Mouse (Mus musculus) neural tube, embryonic 15.5 days (tissue): ENCODE results near the gene Catsperz. TPM values are rescaled to one million over a fixed set of nuclear protein-coding genes. Genes with fewer than 3 reads are reported as not detected.

Experiments
- ATAC-seq: fragments of 200-750 bp; cut with Nextera tagmentation; 2 replicates; pipeline ENCODE4 v1.8.0; 2017; ENCODE audit warnings: mild to moderate bottlenecking, moderate TSS enrichment, moderate library complexity; ENCODE audit not compliant: low FRiP score
- H3K27ac ChIP-seq: fragments of 300-500 bp; sonication (generic); replicated peaks from 2 replicates; pipeline ENCODE4 v1.5.1; 2015; ENCODE audit warnings: mild to moderate bottlenecking, inconsistent platforms
- H3K27me3 ChIP-seq: fragments of 300-500 bp; sonication (generic); replicated peaks from 2 replicates; pipeline ENCODE4 v1.6.1; 2015; ENCODE audit warnings: inconsistent platforms
- H3K36me3 ChIP-seq: fragments of 300-500 bp; sonication (generic); 2 replicates; pipeline ENCODE4 v1.6.1; 2015; ENCODE audit warnings: inconsistent platforms
- H3K4me1 ChIP-seq: fragments of 300-500 bp; sonication (generic); 2 replicates; pipeline ENCODE4 v1.6.1; 2015; ENCODE audit warnings: inconsistent platforms
- H3K4me2 ChIP-seq: fragments of 300-500 bp; sonication (generic); 2 replicates; pipeline ENCODE4 v1.6.1; 2015; ENCODE audit warnings: inconsistent platforms, mild to moderate bottlenecking, moderate library complexity
- H3K4me3 ChIP-seq: fragments of 300-500 bp; sonication (generic); replicated peaks from 2 replicates; pipeline ENCODE4 v1.5.1; 2015; ENCODE audit warnings: mild to moderate bottlenecking, inconsistent platforms
- H3K9ac ChIP-seq: fragments of 300-500 bp; sonication (generic); replicated peaks from 2 replicates; pipeline ENCODE4 v1.6.1; 2015; ENCODE audit warnings: mild to moderate bottlenecking, inconsistent platforms
- H3K9me3 ChIP-seq: fragments of 300-500 bp; sonication (generic); replicated peaks from 2 replicates; pipeline ENCODE4 v1.6.1; 2016; ENCODE audit warnings: inconsistent platforms
- WGBS: fragments of 180-500 bp; shearing (Covaris S2); methylation state at CpG from one replicate; pipeline ENCODE4 v1.1.7; 2015; ENCODE audit warnings: mixed read lengths; 5-methylcytosine and 5-hydroxymethylcytosine counted together
- polyA plus RNA-seq: library from polyadenylated mRNA; unstranded; fragments of >200 nt; fragmentation: Nextera tagmentation; extraction: Ambion mirVana; gene quantifications from 2 replicates; pipeline ENCODE4 v1.2.1, GENCODE M21; 2015

Catsperz gene
- polyA plus RNA-seq, 1 experiment from 2014 or later, result 6.8 TPM

GRCm38 (mm10) chr19:6921647-6922567 lies 3.3 kb downstream of the Catsperz start, which contains the start of gene Esrra:
Gene Esrra, minus strand, starts transcription at chr19:6921813.
- no peaks in the 10 kb centered on the region for H3K9me3 ChIP-seq
- peaks cover 46% of the 10 kb centered on the region for H3K4me1 ChIP-seq
- no peaks in the 10 kb centered on the region for H3K36me3 ChIP-seq
- peaks cover 43% of the 10 kb centered on the region for H3K27me3 ChIP-seq
- peak; percentile 95 for ATAC-seq
- under 1% methylated on average over 57 of the region's 66 CpGs for WGBS
- peak within 1 kb of the TSS; percentile 85 for H3K9ac ChIP-seq
- peak within 1 kb of the TSS; percentile 73 for H3K4me3 ChIP-seq
- H3K4me2 ChIP-seq, result peak within 1 kb of the TSS; percentile 89
- peak within 1 kb of the TSS; percentile 86 for H3K27ac ChIP-seq

DNA sequence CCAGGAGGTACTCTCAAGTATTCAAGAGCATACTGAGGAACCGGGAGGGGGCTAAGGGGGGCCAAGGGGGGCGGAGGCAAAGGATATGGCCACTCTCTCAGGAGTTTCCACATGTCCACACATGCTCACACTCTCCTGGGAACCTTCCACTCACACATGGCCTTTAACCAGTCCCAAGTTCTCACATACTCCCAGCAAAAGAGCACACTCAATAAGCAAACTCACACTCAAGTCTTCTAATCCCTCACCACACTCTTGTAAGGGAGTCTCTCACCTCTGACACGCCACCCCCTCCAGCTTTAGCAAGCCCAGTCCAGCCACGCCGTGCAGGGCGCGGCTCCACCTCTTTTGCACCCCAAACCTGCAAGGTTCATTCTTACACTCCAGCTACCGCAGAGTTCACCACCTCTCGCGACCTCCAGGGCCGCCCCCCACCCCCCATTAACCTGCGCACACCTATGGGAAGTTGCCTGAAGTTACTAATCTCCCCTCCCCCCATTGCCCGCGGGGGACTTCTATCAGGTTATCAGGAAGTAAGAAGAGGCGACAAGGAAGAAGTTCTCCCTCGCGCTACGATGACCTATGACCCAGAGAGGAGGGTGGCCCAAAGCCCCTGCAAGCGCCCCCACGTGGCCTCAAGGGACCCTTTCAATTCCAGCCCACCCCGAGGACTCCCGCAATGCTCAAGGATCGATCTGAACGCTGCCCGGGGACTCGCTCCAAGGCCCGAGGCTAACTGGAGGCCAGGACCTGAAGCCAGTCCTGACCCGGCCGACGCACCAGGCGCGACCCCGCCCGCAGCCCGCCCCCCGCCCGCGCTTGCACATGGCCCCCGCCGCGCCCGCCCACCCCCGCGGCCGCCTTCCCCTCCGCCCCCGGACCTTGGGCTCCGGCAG lies 4.2 kb downstream of the Catsperz start:
- Histone ChIP-seq H3K27me3 (peaks cover 34% of the 10 kb centered on the region), H3K4me1 (peaks cover 44% of the 10 kb centered on the region), H3K9me3 (no peaks in the 10 kb centered on the region), H3K36me3 (no peaks in the 10 kb centered on the region), H3K4me2 (peak overlapping the region; percentile 89), H3K4me3 (peak overlapping the region; percentile 73), H3K9ac (peak overlapping the region; percentile 85), H3K27ac (peak overlapping the region; percentile 86)
- 2% methylated on average over 37 of the region's 48 CpGs for WGBS
- ATAC-seq, result no peak; the same call in 1 of the 2 replicates

GRCm38 (mm10) chr19:6919876-6920740 lies 5.1 kb downstream of the Catsperz start:
- peak overlapping the region; percentile 73 for H3K4me3 ChIP-seq
- no peaks in the 10 kb centered on the region for H3K36me3 ChIP-seq
- peaks cover 40% of the 10 kb centered on the region for H3K4me1 ChIP-seq
- peak overlapping the region; percentile 89 for H3K4me2 ChIP-seq
- H3K9ac ChIP-seq, result peak overlapping the region; percentile 85
- H3K9me3 ChIP-seq, result no peaks in the 10 kb centered on the region
- 41% methylated on average over 8 of the region's 8 CpGs for WGBS
- peaks cover 25% of the 10 kb centered on the region for H3K27me3 ChIP-seq
- no peak for ATAC-seq
- H3K27ac ChIP-seq, result peak overlapping the region; percentile 86; the same call in 1 of the 2 replicates

GRCm38 (mm10) chr19:6919431-6919830 lies 5.7 kb downstream of the Catsperz start:
- peaks cover 18% of the 10 kb centered on the region for H3K27me3 ChIP-seq
- H3K9me3 ChIP-seq, result no peaks in the 10 kb centered on the region
- no peak overlapping the region for H3K9ac ChIP-seq
- no peak for ATAC-seq
- H3K27ac ChIP-seq, result no peak overlapping the region
- H3K36me3 ChIP-seq, result no peaks in the 10 kb centered on the region
- peak overlapping the region; percentile 89 for H3K4me2 ChIP-seq
- H3K4me3 ChIP-seq, result no peak overlapping the region
- peaks cover 33% of the 10 kb centered on the region for H3K4me1 ChIP-seq

GRCm38 (mm10) chr19:6918321-6918720 lies 6.9 kb downstream of the Catsperz start:
- H3K36me3 ChIP-seq, result peaks cover 8% of the 10 kb centered on the region

GRCm38 (mm10) chr19:6916496-6916895 lies 8.7 kb downstream of the Catsperz start:
- peaks cover 27% of the 10 kb centered on the region for H3K36me3 ChIP-seq
- WGBS, result 82% methylated on average over 4 of the region's 4 CpGs

More at GRCm38 (mm10) chr19:6918321-6918720, 6.9 kb downstream of the Catsperz start:
- peaks cover 8% of the 10 kb centered on the region for H3K27me3 ChIP-seq
- ATAC-seq, result no peak
- H3K4me2 ChIP-seq, result no peak overlapping the region
- H3K27ac ChIP-seq, result no peak overlapping the region
- H3K9me3 ChIP-seq, result no peaks in the 10 kb centered on the region
- no peak overlapping the region for H3K9ac ChIP-seq
- peaks cover 33% of the 10 kb centered on the region for H3K4me1 ChIP-seq
- 96% methylated on average over 4 of the region's 4 CpGs for WGBS
- no peak overlapping the region for H3K4me3 ChIP-seq

GRCm38 (mm10) chr19:6915276-6915675 lies 9.9 kb downstream of the Catsperz start:
- H3K9ac ChIP-seq, result no peak overlapping the region
- H3K4me2 ChIP-seq, result no peak overlapping the region
- H3K27ac ChIP-seq, result no peak overlapping the region
- peaks cover 32% of the 10 kb centered on the region for H3K36me3 ChIP-seq
- no peaks in the 10 kb centered on the region for H3K9me3 ChIP-seq
- no peaks in the 10 kb centered on the region for H3K27me3 ChIP-seq
- H3K4me3 ChIP-seq, result no peak overlapping the region
- no peak for ATAC-seq
- 91% methylated on average over 4 of the region's 4 CpGs for WGBS
- H3K4me1 ChIP-seq, result peaks cover 31% of the 10 kb centered on the region

More at GRCm38 (mm10) chr19:6916496-6916895, 8.7 kb downstream of the Catsperz start:
- no peak overlapping the region for H3K27ac ChIP-seq
- no peaks in the 10 kb centered on the region for H3K9me3 ChIP-seq
- H3K4me3 ChIP-seq, result no peak overlapping the region
- no peak overlapping the region for H3K9ac ChIP-seq
- no peaks in the 10 kb centered on the region for H3K27me3 ChIP-seq
- peaks cover 30% of the 10 kb centered on the region for H3K4me1 ChIP-seq
- ATAC-seq, result no peak
- H3K4me2 ChIP-seq, result no peak overlapping the region

- Histone ChIP-seq H3K9me3 (no peaks in the 10 kb centered on the region), H3K4me1 (peaks cover 24% of the 10 kb centered on the region), H3K27me3 (no peaks in the 10 kb centered on the region), H3K27ac (no peak overlapping the region), H3K4me2 (no peak overlapping the region), H3K4me3 (no peak overlapping the region), H3K36me3 (peaks cover 32% of the 10 kb centered on the region), H3K9ac (no peak overlapping the region)
- ATAC-seq, result no peak
- WGBS, result 95% methylated on average over 9 of the region's 9 CpGs
Measured at GRCm38 (mm10) chr19:6914540-6914939, 10.6 kb downstream of the Catsperz start.

GRCm38 (mm10) chr19:6913991-6914390 lies 11.2 kb downstream of the Catsperz start:
- H3K4me2 ChIP-seq, result no peak overlapping the region
- no peaks in the 10 kb centered on the region for H3K27me3 ChIP-seq
- ATAC-seq, result no peak
- no peak overlapping the region for H3K27ac ChIP-seq
- WGBS, result 85% methylated on average over 11 of the region's 11 CpGs
- no peak overlapping the region for H3K9ac ChIP-seq
- H3K9me3 ChIP-seq, result no peaks in the 10 kb centered on the region
- no peak overlapping the region for H3K4me3 ChIP-seq
- peaks cover 32% of the 10 kb centered on the region for H3K36me3 ChIP-seq
- H3K4me1 ChIP-seq, result peaks cover 19% of the 10 kb centered on the region

GRCm38 (mm10) chr19:6913036-6913435 lies 12.1 kb downstream of the Catsperz start:
- Histone ChIP-seq H3K9me3 (no peaks in the 10 kb centered on the region), H3K9ac (no peak overlapping the region), H3K4me2 (no peak overlapping the region), H3K27ac (no peak overlapping the region), H3K36me3 (peaks cover 32% of the 10 kb centered on the region), H3K4me3 (no peak overlapping the region), H3K4me1 (peaks cover 25% of the 10 kb centered on the region), H3K27me3 (no peaks in the 10 kb centered on the region)
- ATAC-seq, result no peak
- 87% methylated on average over 6 of the region's 6 CpGs for WGBS
